Mouse (Mus musculus) lung, adult 18-20 months (tissue): ENCODE data around the gene Kif16b.
A peak's percentile ranks its signal among the peaks of the same experiment; 100 is the strongest.

Source experiments
- DNase-seq, 2 experiments: peaks; one replicate each; pipeline ENCODE4 v3.0.0; 2022; ENCODE audit warnings: mixed read lengths in 2 of 2

Gene Kif16b

GRCm38 (mm10) chr2:142900862-142901805 lies at the start of gene Kif16b:
Gene Kif16b, minus strand, starts transcription at chr2:142901531.
- peak; percentile 95 to 96 for DNase-seq

DNA sequence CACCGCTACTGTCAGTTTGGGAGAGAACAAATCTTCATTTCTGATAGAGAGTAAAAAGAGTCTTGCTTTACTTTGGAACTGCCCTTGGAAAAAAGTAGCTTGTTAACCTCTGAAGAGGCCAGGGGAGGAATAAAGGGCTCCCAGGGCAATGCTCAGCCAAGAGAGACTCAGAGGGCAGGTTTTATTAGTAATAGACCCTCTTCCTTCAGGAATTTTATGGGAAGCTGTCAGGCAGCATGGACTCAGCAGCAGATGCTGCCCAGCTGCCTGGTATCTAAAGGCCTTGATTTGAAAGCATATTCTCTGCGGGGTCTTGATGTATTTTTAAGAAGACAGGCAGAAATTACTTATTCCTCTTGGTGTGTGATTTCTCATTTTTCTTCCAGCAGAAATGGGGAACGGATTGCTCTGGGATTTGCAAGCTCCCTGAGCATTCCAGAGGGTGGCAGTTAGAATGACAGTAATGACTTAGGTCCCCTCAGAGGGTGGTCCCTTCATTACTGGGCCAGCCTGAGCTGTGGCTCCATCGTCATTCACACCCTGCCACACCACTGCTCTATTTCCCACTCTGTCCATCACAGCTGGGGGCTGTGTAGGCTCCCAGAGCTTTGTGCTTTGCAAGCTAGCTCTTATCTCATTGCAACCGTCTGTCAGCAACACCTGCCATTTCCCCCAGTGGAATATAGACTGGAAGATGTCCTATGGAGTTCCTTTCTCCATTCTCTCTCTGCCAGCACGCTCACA lies 39.7 kb upstream of the Kif16b start:
- DNase-seq = no peak

- no peak for DNase-seq
Measured at GRCm38 (mm10) chr2:142930445-142930844, 29.1 kb upstream of the Kif16b start.

DNA sequence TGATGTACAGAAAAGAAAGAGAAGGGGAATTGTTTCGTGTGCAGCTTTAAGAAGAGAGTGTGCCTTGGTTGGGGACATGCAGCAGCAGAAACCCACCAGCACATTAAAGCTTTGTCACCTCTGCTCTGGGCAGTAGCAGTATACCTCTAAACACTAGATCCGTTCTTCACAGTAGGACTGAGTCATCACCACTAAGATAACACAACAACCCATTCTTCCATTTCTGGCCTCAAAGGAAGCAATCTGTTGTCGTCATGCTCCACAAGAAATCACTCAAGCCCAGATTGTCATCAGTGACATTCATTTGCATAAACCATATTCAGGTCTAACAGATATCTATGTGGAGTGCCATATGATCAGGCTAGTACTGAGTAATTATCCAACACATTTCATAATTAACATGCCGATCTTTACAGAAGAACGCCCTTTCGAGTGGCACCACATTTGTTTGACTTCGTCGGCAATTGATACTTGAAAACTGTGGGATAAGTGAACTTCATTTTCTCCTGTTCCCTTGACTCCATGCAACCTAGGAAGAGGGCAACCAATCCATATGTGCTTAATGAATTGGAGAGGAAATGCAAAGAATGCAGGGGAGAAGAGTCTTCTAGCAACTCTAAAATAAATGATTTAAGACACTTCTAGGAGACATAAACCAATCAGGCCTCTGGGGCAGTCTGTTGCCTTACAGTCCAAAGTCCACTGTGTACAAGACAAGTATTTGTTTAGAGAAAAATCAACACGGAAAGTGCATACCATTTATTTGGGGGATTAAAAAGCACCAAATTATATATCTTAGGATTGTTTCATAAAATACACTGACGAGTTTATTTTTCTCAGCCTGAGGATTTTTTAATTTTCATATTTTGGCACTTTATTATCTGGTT lies 28.1 kb upstream of the Kif16b start:
- no peak for DNase-seq

DNA sequence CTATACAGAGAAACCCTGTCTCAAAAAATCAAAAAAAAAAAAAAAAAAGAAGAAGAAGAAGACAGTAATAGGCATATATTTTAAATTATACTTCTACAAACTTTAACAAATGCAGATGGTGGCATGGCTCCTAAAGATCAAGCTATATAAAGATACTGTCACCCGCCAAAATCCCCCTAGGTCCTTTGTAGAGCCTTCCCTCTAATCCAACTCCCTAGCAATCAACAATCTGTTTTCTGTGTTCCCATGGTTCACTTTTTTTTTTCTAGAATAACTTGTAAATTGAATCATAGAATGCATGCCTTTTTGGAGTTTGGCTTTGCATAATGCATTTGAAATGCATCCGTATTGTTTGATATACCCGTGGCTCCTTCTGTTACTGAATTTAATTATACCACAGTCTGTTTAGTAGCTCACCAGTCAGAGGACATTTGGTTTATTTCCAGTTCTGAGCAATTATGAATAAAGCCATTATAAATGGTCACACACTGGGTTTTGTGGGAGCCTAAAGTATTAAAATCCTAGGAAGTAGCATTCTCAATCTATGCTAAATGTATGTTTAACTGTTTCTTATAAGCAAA lies 9.6 kb upstream of the Kif16b start:
- DNase-seq = no peak

DNA sequence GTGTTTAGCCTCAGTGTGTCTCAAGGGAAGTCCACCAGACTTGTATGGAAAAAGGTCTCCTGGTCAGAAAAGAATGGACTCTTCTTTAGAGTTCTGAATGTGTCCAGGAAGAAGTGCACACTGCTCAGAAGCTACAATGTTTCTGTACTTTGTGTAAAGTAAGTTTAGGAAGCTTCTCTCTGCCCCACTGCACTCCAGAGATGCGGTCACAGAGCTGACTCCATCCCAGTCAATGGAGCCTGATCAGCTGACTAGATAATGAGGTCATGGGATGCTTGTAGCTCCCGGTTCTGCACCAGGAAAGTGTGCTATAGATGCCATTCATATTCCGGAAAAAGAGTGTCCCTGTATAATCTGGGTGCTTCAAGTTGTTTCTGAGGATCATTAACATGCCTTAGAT lies 7.9 kb upstream of the Kif16b start:
- no peak for DNase-seq

DNA sequence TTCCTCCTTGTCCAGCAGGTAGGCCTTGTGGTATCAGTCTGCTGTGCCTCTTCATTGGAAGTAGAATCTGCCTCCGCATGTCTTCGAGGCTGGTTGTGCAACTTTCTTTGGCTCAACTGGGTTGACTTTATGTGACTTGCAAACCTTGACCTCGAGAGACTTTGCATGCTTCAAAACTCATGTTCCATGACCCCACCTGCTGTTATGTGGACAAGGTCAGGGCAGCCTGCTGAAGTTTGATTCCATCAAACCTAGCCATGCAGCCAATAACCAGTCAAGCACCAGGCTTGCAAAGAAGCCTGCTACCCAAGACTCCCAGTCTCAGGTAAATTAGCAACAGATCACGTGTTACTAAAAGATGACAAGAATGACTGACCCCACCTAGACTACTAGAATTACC lies 5.7 kb upstream of the Kif16b start:
- no peak for DNase-seq

- peak; percentile 96 to 97 for DNase-seq
Measured at GRCm38 (mm10) chr2:142902905-142903895, 1.9 kb upstream of the Kif16b start.

GRCm38 (mm10) chr2:142900120-142900861 lies 1.0 kb downstream of the Kif16b start:
- DNase-seq = no peak

DNA sequence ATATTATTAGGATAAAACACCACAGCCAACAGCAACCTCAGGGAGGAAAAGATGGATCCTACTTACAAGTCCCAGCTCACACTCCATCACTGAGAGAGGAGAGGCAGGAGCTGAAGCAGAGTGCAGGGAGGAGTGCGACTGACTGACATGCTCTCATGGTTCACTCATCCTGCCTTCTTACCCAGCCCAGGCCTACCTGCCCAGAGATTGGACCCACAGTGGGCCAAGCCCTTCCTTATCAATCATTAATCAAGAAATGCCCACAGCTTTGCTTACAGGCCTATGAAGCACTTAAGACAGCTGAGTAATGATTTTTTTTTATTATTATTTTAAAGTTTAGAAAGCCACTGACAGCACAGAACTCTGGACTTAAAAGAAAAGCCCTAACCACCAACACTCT lies 7.6 kb downstream of the Kif16b start:
- DNase-seq = no peak

DNA sequence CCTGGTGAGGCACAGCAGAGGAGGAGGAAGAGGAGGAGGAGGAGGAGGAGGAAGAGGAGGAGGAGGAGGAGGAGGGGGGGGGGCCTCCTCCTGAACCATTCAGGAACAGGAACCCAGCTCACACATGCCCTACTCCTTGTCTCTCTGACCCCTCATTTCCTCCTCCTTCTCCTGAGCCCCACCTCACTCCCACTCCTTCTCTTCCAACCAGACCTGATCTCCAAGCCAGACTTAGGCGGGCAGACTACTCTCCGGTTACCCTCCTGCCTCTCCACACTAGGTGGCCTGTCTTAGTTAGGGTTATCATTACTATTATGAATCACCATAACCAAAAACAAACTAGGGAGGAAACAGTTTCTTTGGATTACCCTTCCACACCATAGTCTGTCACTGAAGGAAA lies 10.0 kb downstream of the Kif16b start:
- DNase-seq = no peak

GRCm38 (mm10) chr2:142884456-142884855 lies 16.9 kb downstream of the Kif16b start:
- no peak for DNase-seq

DNA sequence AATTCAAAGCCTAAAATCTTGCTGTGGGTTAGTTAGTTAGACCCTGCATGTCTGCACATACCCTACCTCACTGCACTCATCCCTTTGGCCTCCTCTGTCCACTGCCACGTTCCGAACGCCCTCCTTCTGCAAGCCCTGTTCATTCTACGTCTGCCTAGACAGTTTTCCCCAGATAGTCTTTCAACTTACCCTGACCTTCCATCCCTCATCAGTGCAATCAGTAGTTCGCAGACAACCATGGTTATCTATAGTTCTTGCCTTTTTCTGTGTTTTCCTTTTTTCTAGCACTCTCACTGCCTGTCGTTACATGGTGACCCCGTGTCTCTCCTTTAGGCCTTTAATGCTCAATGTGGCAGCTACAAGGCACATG lies 17.7 kb downstream of the Kif16b start:
- DNase-seq = no peak

- DNase-seq = no peak
Measured at GRCm38 (mm10) chr2:142882871-142883624, 18.3 kb downstream of the Kif16b start.

- DNase-seq = no peak
Measured at GRCm38 (mm10) chr2:142882466-142882865, 18.9 kb downstream of the Kif16b start.

DNA sequence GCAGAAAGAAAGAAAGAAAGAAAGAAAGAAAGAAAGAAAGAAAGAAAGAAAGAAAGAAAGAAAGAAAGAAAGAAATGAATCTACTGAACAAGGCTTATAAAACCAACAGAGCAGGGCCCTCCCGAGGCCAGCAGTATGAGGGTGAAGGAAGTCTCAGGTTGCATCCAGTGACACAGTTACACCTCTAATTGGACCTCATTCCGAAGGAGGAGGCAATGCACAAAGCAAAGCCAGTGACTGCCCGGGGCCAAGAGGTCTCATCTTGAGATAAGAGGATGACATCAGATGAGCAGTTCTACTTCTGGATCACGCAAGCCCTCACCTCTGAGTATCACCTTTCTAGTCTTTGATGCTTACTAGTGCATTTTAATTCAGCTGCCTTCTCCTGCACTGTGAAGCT lies 20.2 kb downstream of the Kif16b start:
- no peak for DNase-seq

DNA sequence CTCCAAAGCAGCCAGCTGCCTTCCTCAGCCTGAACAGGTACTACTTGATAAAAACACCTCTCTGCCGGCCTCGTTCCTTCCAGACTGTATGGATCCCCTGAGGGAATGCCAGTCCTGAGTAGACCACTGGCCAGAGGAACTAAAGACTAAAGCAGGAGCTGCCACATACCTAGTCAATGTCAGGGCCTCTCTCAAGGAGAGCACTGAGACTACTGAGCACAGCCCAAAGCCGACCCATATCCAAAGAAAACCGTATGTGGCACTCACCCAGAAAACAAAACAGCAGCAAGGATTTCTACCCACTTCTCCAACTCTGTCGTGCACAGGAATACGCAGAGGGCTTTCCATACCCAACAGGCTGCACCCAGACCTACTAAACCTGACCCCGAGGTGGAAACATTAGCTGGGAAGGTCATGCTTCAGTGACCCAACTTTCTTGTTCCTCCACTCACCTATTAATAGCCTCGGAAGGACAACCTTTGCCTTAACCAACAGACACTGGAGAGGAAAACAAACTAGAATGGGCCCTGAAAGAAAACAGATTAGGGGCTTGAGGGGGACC lies 22.0 kb downstream of the Kif16b start:
- DNase-seq = peak; percentile 22 to 39

DNA sequence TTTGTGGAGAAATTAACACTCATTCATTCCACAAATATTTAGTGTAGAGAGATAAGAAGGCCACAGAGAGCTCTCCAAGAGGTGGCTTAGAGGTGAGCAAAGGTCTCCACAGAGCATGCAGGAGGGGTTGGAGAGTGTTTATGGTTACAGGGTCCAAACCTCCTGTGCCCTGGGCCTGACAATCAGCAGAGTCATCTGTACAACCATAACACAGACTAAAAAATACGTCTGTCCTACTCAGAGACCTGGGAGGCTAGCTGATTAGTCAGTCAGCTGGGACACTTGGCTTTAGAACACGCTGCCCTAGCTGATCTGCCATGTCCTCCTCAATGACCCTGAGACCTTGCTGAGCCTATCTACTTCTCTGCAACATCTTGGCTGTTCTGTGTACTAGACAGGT lies 24.7 kb downstream of the Kif16b start:
- no peak for DNase-seq

DNA sequence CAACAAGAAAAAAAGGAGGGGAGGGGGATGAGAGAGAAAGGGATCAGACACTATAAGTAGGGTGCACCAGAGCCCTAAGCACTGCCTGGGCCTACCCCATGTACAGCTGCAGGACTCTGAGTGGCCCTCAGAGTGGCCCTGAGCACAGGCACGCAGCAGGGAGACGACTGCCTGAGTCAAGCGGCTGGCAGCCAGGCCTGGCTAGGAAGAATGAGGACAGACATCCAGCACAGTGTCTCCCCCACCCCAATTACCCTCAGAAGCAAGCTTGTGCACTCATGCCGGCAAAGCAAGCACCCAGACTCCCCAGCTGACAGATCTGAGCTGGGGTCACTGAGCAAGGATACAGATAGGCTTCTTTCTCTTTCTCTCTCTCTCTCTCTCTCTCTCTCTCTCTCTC lies 25.4 kb downstream of the Kif16b start:
- DNase-seq = no peak
